Mouse (Mus musculus): ENCODE data around the gene Ccr6. TPM values are rescaled to one million over a fixed set of nuclear protein-coding genes. Genes with fewer than 3 reads are reported as not detected.

Ccr6 gene
- polyA plus RNA-seq, 1 experiment from 2014 or later: 1.1 TPM

DNA sequence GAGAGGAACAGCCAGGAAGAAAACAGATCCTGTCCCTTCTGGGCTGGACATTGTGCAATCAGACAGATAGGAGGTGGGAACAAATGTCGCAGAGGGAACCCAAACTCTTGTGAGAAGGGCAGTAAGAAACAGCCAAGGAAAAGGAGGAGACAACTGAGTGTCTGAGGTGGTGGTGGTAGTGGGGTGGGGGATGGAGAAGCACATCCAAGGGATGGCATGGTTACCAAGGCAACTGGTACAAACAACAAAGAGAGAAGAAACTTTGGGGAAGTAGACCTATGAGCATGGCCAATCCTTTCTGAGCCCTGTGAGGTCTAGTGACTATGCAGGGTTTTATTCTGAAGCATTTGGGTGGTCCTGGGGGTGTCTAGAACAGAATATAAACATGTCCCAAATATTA lies 21.5 kb upstream of the Ccr6 start:
- H3K27me3 ChIP-seq (ENCODE audit: insufficient read depth, low read length): no peaks in the 10 kb centered on the region
- no peak overlapping the region for H3K27ac ChIP-seq (ENCODE audit: low read depth)
- no peak overlapping the region for H3K4me2 ChIP-seq (ENCODE audit: low read depth, low read length)
- ATAC-seq (no peak), DNase-seq (no peak)
- H3K4me1 ChIP-seq (ENCODE audit: insufficient read depth): 0 out of 2 replicates have a peak, but pooled peaks cover 3% of the 10 kb centered on the region
- TF ChIP-seq EP300 (IDR thresholded peaks at IDR 0.05; ENCODE audit: low read depth) (no peak), CTCF (IDR thresholded peaks at IDR 0.05; ENCODE audit: low read depth) (no peak)
- H3K4me3 ChIP-seq (ENCODE audit: low read depth, low read length): no peak overlapping the region
- WGBS (ENCODE audit: insufficient replicate concordance): 59% methylated on average over 1 of the region's 1 CpGs
- no peak overlapping the region for H3K9ac ChIP-seq (replicated peaks)
- no peaks in the 10 kb centered on the region for H3K36me3 ChIP-seq (replicated peaks; ENCODE audit: insufficient read depth, low read length)
- H3K9me3 ChIP-seq (ENCODE audit: low read length): no peaks in the 10 kb centered on the region

DNA sequence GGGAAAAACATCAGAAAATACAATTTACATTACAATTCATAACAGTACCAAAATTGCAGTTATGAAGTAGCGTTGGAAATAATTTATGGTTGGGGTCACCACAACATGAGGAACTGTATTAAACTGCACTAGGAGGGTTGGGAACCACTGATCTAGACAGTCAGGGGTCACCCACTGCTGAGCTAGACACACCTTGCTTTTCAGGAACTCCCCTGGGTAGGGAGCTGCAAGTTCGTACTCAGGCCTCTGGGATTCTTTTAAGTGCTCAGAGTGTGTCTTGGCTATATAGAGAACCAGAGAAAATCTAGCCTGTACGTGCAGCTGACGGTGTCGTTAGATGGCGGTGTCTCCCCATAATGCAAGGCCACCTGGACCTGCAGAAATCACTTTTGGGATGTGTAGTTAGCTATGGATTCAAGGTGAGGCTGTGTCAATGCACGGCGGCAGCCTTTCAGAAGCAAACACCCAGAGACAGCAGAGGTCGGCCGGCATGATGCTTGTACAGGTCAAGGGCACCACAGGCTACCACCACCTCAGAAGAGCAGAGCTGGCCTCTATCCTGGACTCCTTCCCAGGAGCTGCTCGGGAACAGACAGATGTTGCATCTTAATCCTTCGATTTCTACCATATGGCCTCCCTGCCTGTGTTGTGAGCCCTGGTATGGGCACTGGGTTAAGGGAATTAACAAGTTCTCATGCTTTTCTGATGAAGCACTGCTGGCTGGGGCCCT lies 20.7 kb upstream of the Ccr6 start:
- H3K9me3 ChIP-seq (ENCODE audit: low read length): no peaks in the 10 kb centered on the region
- WGBS (ENCODE audit: insufficient replicate concordance): 87% methylated on average over 12 of the region's 12 CpGs
- 0 out of 2 replicates have a peak, but pooled peaks cover 3% of the 10 kb centered on the region for H3K4me1 ChIP-seq (ENCODE audit: insufficient read depth)

DNA sequence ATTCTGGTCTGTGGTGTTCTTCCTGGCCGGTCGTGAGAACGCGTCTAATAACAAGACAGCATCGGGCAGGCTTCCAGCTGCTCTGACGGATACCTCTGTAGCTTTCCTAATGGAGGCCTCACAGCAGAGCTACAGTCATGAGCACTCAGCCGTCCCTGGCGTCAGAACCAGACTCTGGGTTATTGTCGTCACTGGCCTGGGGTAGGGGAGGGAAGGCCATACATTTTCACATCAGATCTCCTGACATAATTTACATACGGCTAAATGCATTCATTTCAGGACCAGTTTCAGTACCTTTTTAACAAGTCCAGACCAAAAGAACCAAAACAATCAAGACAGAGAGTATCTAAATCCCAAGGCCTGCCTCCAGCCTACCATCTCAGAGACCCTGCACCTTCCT lies 12.6 kb upstream of the Ccr6 start:
- Histone ChIP-seq H3K9ac (replicated peaks) (no peak overlapping the region), H3K36me3 (replicated peaks; ENCODE audit: insufficient read depth, low read length) (no peaks in the 10 kb centered on the region), H3K27ac (ENCODE audit: low read depth) (no peak overlapping the region), H3K4me2 (ENCODE audit: low read depth, low read length) (no peak overlapping the region), H3K4me1 (ENCODE audit: insufficient read depth) (0 out of 2 replicates have a peak, but pooled peaks cover 5% of the 10 kb centered on the region), H3K27me3 (ENCODE audit: insufficient read depth, low read length) (no peaks in the 10 kb centered on the region), H3K4me3 (ENCODE audit: low read depth, low read length) (no peak overlapping the region), H3K9me3 (ENCODE audit: low read length) (no peaks in the 10 kb centered on the region)
- DNase-seq: no peak
- WGBS (ENCODE audit: insufficient replicate concordance): 84% methylated on average over 10 of the region's 10 CpGs
- ATAC-seq: no peak
- TF ChIP-seq EP300 (IDR thresholded peaks at IDR 0.05; ENCODE audit: low read depth): no peak
- TF ChIP-seq CTCF (IDR thresholded peaks at IDR 0.05; ENCODE audit: low read depth): no peak

More for the DNA sequence above, 20.7 kb upstream of the Ccr6 start:
- Histone ChIP-seq H3K4me2 (ENCODE audit: low read depth, low read length) (no peak overlapping the region), H3K27ac (ENCODE audit: low read depth) (no peak overlapping the region), H3K36me3 (replicated peaks; ENCODE audit: insufficient read depth, low read length) (no peaks in the 10 kb centered on the region), H3K4me3 (ENCODE audit: low read depth, low read length) (no peak overlapping the region), H3K9ac (replicated peaks) (no peak overlapping the region), H3K27me3 (ENCODE audit: insufficient read depth, low read length) (no peaks in the 10 kb centered on the region)
- ATAC-seq (no peak), DNase-seq (no peak)
- TF ChIP-seq CTCF (IDR thresholded peaks at IDR 0.05; ENCODE audit: low read depth) (no peak), EP300 (IDR thresholded peaks at IDR 0.05; ENCODE audit: low read depth) (no peak)

DNA sequence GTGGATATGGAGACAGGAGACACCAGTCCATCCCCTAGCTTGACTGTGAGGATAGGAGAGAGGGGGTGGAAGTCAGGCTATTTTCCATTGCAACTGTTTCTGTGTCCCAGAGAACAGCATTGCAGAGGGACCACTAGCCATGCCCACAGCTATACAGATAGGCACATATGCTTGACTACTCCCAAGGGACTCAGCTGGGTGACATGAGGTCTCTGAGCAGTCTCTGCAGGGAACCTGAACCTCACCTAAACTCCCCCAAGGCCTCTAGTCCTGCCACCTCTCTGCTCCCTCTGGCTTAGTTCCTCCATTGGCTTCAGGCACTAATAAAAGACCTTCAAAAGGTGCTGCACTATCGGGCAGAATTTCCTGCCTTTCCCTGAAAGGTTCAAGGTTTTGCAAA lies 11.8 kb upstream of the Ccr6 start:
- DNase-seq (no peak), ATAC-seq (no peak)
- 0 out of 2 replicates have a peak, but pooled peaks cover 5% of the 10 kb centered on the region for H3K4me1 ChIP-seq (ENCODE audit: insufficient read depth)
- H3K27ac ChIP-seq (ENCODE audit: low read depth): no peak overlapping the region
- H3K27me3 ChIP-seq (ENCODE audit: insufficient read depth, low read length): no peaks in the 10 kb centered on the region
- 59% methylated on average over 1 of the region's 1 CpGs for WGBS (ENCODE audit: insufficient replicate concordance)
- H3K4me2 ChIP-seq (ENCODE audit: low read depth, low read length): no peak overlapping the region
- H3K9ac ChIP-seq (replicated peaks): no peak overlapping the region
- H3K4me3 ChIP-seq (ENCODE audit: low read depth, low read length): no peak overlapping the region
- TF ChIP-seq EP300 (IDR thresholded peaks at IDR 0.05; ENCODE audit: low read depth) (no peak), CTCF (IDR thresholded peaks at IDR 0.05; ENCODE audit: low read depth) (no peak)
- no peaks in the 10 kb centered on the region for H3K36me3 ChIP-seq (replicated peaks; ENCODE audit: insufficient read depth, low read length)
- no peaks in the 10 kb centered on the region for H3K9me3 ChIP-seq (ENCODE audit: low read length)

DNA sequence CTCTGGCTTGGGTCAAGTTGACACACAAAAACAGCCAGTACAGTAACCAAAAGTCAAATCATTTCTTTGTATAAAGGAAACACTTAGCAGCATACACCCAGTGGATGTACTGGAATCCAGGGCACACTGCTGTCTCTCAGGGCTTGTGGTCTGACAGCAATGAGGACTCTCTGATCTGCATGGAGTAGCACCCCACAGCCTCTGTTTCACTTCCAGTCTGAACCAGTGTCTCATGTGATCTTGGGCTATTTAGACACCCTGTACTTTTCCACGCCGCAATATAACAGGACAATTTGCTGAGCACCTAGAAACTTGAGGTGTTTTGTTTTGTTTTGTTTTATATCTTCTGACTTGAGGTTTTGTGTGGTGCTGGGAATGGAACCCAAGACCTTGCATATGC lies 10.7 kb upstream of the Ccr6 start:
- Histone ChIP-seq H3K4me1 (ENCODE audit: insufficient read depth) (0 out of 2 replicates have a peak, but pooled peaks cover 5% of the 10 kb centered on the region), H3K4me3 (ENCODE audit: low read depth, low read length) (no peak overlapping the region), H3K4me2 (ENCODE audit: low read depth, low read length) (no peak overlapping the region), H3K36me3 (replicated peaks; ENCODE audit: insufficient read depth, low read length) (no peaks in the 10 kb centered on the region), H3K9ac (replicated peaks) (no peak overlapping the region), H3K27ac (ENCODE audit: low read depth) (no peak overlapping the region), H3K27me3 (ENCODE audit: insufficient read depth, low read length) (no peaks in the 10 kb centered on the region), H3K9me3 (ENCODE audit: low read length) (no peaks in the 10 kb centered on the region)
- WGBS (ENCODE audit: insufficient replicate concordance): 82% methylated on average over 2 of the region's 2 CpGs
- no peak for TF ChIP-seq CTCF (IDR thresholded peaks at IDR 0.05; ENCODE audit: low read depth)
- DNase-seq (no peak), ATAC-seq (peak; percentile 45; the same call in 1 of the 2 replicates)

DNA sequence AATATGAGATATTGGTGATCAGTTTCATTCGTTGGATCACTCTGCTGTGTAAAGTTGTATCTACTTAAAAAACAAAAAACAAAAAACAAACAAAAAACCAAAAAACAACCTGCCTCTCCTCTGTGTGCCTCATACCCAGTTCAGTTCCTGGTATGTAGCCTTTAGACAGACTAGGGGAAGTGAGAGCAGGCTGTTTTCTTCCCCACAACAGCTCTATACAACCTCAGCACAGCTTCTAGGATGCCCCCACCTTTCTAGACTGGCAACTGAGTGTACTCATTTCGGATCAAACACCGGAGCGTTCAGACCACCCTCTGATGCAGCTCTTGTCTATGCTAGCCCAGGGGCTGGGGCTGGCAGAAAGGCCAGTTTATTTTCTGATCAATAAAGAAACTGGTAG lies 10.1 kb upstream of the Ccr6 start:
- ATAC-seq: no peak
- Histone ChIP-seq H3K9me3 (ENCODE audit: low read length) (no peaks in the 10 kb centered on the region), H3K4me1 (ENCODE audit: insufficient read depth) (0 out of 2 replicates have a peak, but pooled peaks cover 5% of the 10 kb centered on the region), H3K9ac (replicated peaks) (no peak overlapping the region), H3K27me3 (ENCODE audit: insufficient read depth, low read length) (no peaks in the 10 kb centered on the region), H3K27ac (ENCODE audit: low read depth) (no peak overlapping the region), H3K4me2 (ENCODE audit: low read depth, low read length) (no peak overlapping the region), H3K36me3 (replicated peaks; ENCODE audit: insufficient read depth, low read length) (no peaks in the 10 kb centered on the region), H3K4me3 (ENCODE audit: low read depth, low read length) (no peak overlapping the region)
- no peak for DNase-seq
- no peak for TF ChIP-seq CTCF (IDR thresholded peaks at IDR 0.05; ENCODE audit: low read depth)
- no peak for TF ChIP-seq EP300 (IDR thresholded peaks at IDR 0.05; ENCODE audit: low read depth)
- 65% methylated on average over 4 of the region's 4 CpGs for WGBS (ENCODE audit: insufficient replicate concordance)
